16 mouse cellular contexts compared by ENCODE assay signal in the genomic region with DNA sequence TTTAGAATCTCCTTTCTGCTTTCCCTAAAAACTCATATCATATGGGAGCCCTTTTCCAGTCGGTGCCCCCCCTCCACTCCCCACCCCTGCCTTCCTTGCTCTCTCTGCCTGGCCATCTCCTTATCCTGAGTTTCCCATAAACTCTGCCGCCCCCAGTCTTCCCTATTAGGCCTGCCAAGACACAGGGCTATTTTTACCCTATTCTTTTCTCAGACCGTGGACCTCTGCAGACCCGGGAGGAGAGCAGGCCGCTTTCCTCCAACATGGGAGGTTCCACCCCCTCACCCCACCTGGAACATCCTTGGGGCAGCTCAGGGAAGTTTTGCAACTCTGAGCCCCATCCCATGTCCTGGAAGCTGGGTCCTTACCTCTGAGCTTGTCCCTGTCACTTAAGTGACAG. TPM values are rescaled to one million over a fixed set of nuclear protein-coding genes. Genes with fewer than 3 reads are reported as not detected.
DNase-seq lines count a peak whose midpoint lies in the region; ATAC-seq and TF ChIP-seq lines count a peak whose summit lies in the region.
"Had no signal": no experiment of that assay in that cellular context is flagged by ENCODE, and none has a peak within 500 bp of the region (broad histone marks: within the 10 kb centered on the region; RNA-seq: fewer than 3 reads in every experiment).

No protein-coding gene starts in this region.

- H3K4me2 ChIP-seq in kidney, postnatal 0 days (ENCODE audit: low read length), result peak overlapping the region; percentile 70
- peak overlapping the region; percentile 78 for H3K4me2 ChIP-seq in heart, embryonic 12.5 days
- H3K4me2 ChIP-seq in limb, embryonic 15.5 days, result peak overlapping the region; percentile 74
- H3K4me2 ChIP-seq: midbrain, embryonic 15.5 days had no signal

- WGBS in kidney, postnatal 0 days, result 57% methylated on average over 5 of the region's 5 CpGs
- WGBS in kidney, adult 2 months, result 53% methylated on average over 5 of the region's 5 CpGs
- WGBS in heart, embryonic 12.5 days, result 22% methylated on average over 5 of the region's 5 CpGs
- WGBS in limb, embryonic 15.5 days, result 43% methylated on average over 5 of the region's 5 CpGs

- no peak for TF ChIP-seq POLR2A in kidney, adult 2 months (IDR thresholded peaks at IDR 0.05; ENCODE audit: low read depth, low read length)

- no peaks in the 10 kb centered on the region for H3K27me3 ChIP-seq in kidney, postnatal 0 days (ENCODE audit: insufficient read depth, low read length)
- H3K27me3 ChIP-seq in kidney, adult 2 months (replicated peaks; ENCODE audit: control insufficient read depth, insufficient read depth, low read length), result no peaks in the 10 kb centered on the region
- H3K27me3 ChIP-seq in heart, embryonic 12.5 days (replicated peaks), result no peaks in the 10 kb centered on the region
- peaks cover 6% of the 10 kb centered on the region; the same call in 1 of the 2 replicates for H3K27me3 ChIP-seq in limb, embryonic 15.5 days

- no peak overlapping the region for H3K9ac ChIP-seq in kidney, postnatal 0 days (ENCODE audit: low read depth, low read length)
- peak overlapping the region; percentile 94 for H3K9ac ChIP-seq in heart, embryonic 12.5 days
- H3K9ac ChIP-seq in limb, embryonic 15.5 days, result no peak overlapping the region
- H3K9ac ChIP-seq: liver, embryonic 13.5 days; midbrain, embryonic 15.5 days had no signal

- no peak for DNase-seq in kidney, postnatal 0 days (ENCODE audit: low spot score)
- no peak for DNase-seq in kidney, adult 2 months
- peak; percentile 40 for DNase-seq in adipocyte (ENCODE audit: low spot score)
- no peak for DNase-seq in thymus, postnatal 0 days (ENCODE audit: low spot score)
- DNase-seq: adrenal gland, postnatal 36 days; cerebellum, adult 11-12 months; kidney, postnatal 14 days; liver, embryonic 13.5 days; right cerebral cortex, postnatal 25 days; thymus, adult 2 months had no signal

- peaks cover 8% of the 10 kb centered on the region; the same call in 1 of the 2 replicates for H3K4me1 ChIP-seq in kidney, postnatal 0 days (replicated peaks; ENCODE audit: insufficient read depth, low read length)
- no peaks in the 10 kb centered on the region for H3K4me1 ChIP-seq in kidney, adult 2 months (ENCODE audit: control insufficient read depth, insufficient read depth, low read length)
- H3K4me1 ChIP-seq in heart, embryonic 12.5 days (replicated peaks), result peaks cover 73% of the 10 kb centered on the region
- peaks cover 79% of the 10 kb centered on the region for H3K4me1 ChIP-seq in limb, embryonic 15.5 days

- TF ChIP-seq CTCF in kidney, postnatal 0 days (IDR thresholded peaks at IDR 0.05; ENCODE audit: low read depth), result no peak
- no peak for TF ChIP-seq CTCF in kidney, adult 2 months (conservative IDR thresholded peaks at IDR 0.05; ENCODE audit: insufficient read depth, insufficient read length, low read depth, low read length)

- no peaks in the 10 kb centered on the region for H3K36me3 ChIP-seq in kidney, postnatal 0 days (ENCODE audit: insufficient read depth, low read length)
- no peaks in the 10 kb centered on the region for H3K36me3 ChIP-seq in kidney, adult 2 months (ENCODE audit: control insufficient read depth, insufficient read depth, low read length)
- peaks cover 37% of the 10 kb centered on the region for H3K36me3 ChIP-seq in heart, embryonic 12.5 days
- H3K36me3 ChIP-seq in limb, embryonic 15.5 days, result 0 out of 2 replicates have a peak, but pooled peaks cover 9% of the 10 kb centered on the region
- H3K36me3 ChIP-seq: liver, embryonic 13.5 days; midbrain, embryonic 15.5 days had no signal

- no peak overlapping the region for H3K4me3 ChIP-seq in kidney, postnatal 0 days (replicated peaks; ENCODE audit: low read depth, low read length)
- no peak overlapping the region for H3K4me3 ChIP-seq in kidney, adult 2 months (ENCODE audit: insufficient read depth, low read depth, low read length)
- H3K4me3 ChIP-seq in heart, embryonic 12.5 days, result peak overlapping the region; percentile 88
- H3K4me3 ChIP-seq in limb, embryonic 15.5 days, result peak overlapping the region; percentile 82
- H3K4me3 ChIP-seq: left cerebral cortex, adult 2 months; liver, embryonic 13.5 days had no signal

- ATAC-seq in kidney, postnatal 0 days (replicated peaks; ENCODE audit: low FRiP score, low read depth), result no peak
- no peak for ATAC-seq in heart, embryonic 12.5 days (ENCODE audit: insufficient number of reproducible peaks, low FRiP score)
- no peak for ATAC-seq in limb, embryonic 15.5 days (ENCODE audit: insufficient number of reproducible peaks, low FRiP score, low TSS enrichment, low read depth)
- no peak for ATAC-seq in frontal cortex, adult (ENCODE audit: low TSS enrichment)
- ATAC-seq: forebrain, embryonic 14.5 days; midbrain, embryonic 15.5 days had no signal

- H3K27ac ChIP-seq in kidney, postnatal 0 days, result no peak overlapping the region
- no peak overlapping the region for H3K27ac ChIP-seq in kidney, adult 2 months (ENCODE audit: insufficient read depth, low read depth, low read length)
- H3K27ac ChIP-seq in heart, embryonic 12.5 days (ENCODE audit: poor library complexity, severe bottlenecking), result peak overlapping the region; percentile 98
- no peak overlapping the region for H3K27ac ChIP-seq in limb, embryonic 15.5 days
- H3K27ac ChIP-seq: left cerebral cortex, adult 2 months; liver, embryonic 13.5 days; midbrain, embryonic 15.5 days had no signal

- no peaks in the 10 kb centered on the region for H3K9me3 ChIP-seq in kidney, postnatal 0 days (replicated peaks; ENCODE audit: low read length)
- H3K9me3 ChIP-seq in heart, embryonic 12.5 days (replicated peaks), result no peaks in the 10 kb centered on the region
- H3K9me3 ChIP-seq in limb, embryonic 15.5 days, result no peaks in the 10 kb centered on the region
- H3K9me3 ChIP-seq: liver, embryonic 13.5 days; midbrain, embryonic 15.5 days had no signal

RNA-seq across cellular contexts. Expression of a gene that starts 3.3 kb away (rescaled TPM):
- 143 and 156 TPM in 2 replicates for polyA plus RNA-seq in kidney, postnatal 0 days (2015; fragmentation: Nextera tagmentation; extraction: Ambion mirVana)
- 32.1 and 35.0 TPM in 2 replicates for polyA plus RNA-seq in kidney, adult 2 months (2012; rRNA removed)
- polyA plus RNA-seq in heart, embryonic 12.5 days (2016; fragmentation: Nextera tagmentation; extraction: Ambion mirVana), result 342 and 348 TPM in 2 replicates
- polyA plus RNA-seq in limb, embryonic 15.5 days (2015; fragmentation: Nextera tagmentation; extraction: Ambion mirVana), result 368 and 413 TPM in 2 replicates
- 61.0 and 64.2 TPM in 2 replicates for polyA plus RNA-seq in thymus, postnatal 0 days (2015; fragmentation: Nextera tagmentation; extraction: Ambion mirVana)

RNA-seq across cellular contexts. Expression of a gene that starts 28.0 kb away (rescaled TPM):
- polyA plus RNA-seq in kidney, postnatal 0 days (2015; fragmentation: Nextera tagmentation; extraction: Ambion mirVana), result 48.0 and 51.8 TPM in 2 replicates
- polyA plus RNA-seq in kidney, adult 2 months (2012; rRNA removed), result 55.5 and 57.2 TPM in 2 replicates
- 60.0 and 63.2 TPM in 2 replicates for polyA plus RNA-seq in heart, embryonic 12.5 days (2016; fragmentation: Nextera tagmentation; extraction: Ambion mirVana)
- 72.9 and 85.2 TPM in 2 replicates for polyA plus RNA-seq in limb, embryonic 15.5 days (2015; fragmentation: Nextera tagmentation; extraction: Ambion mirVana)
- polyA plus RNA-seq in thymus, postnatal 0 days (2015; fragmentation: Nextera tagmentation; extraction: Ambion mirVana), result 79.7 and 84.2 TPM in 2 replicates

RNA-seq across cellular contexts. Expression of a gene that starts 41.9 kb away (rescaled TPM):
- 33.8 and 35.1 TPM in 2 replicates for polyA plus RNA-seq in kidney, postnatal 0 days (2015; fragmentation: Nextera tagmentation; extraction: Ambion mirVana)
- polyA plus RNA-seq in kidney, adult 2 months (2012; rRNA removed), result 48.4 and 54.0 TPM in 2 replicates
- 70.0 and 71.4 TPM in 2 replicates for polyA plus RNA-seq in heart, embryonic 12.5 days (2016; fragmentation: Nextera tagmentation; extraction: Ambion mirVana)
- polyA plus RNA-seq in limb, embryonic 15.5 days (2015; fragmentation: Nextera tagmentation; extraction: Ambion mirVana), result 39.5 and 43.6 TPM in 2 replicates
- polyA plus RNA-seq in thymus, postnatal 0 days (2015; fragmentation: Nextera tagmentation; extraction: Ambion mirVana), result 17.6 and 19.1 TPM in 2 replicates

Comparison
In these comparisons a context has a peak if more than half of its experiments do, and no peak if none do; other contexts are left out.
1. H3K4me3 ChIP-seq: peak in heart, embryonic 12.5 days (single experiment) and limb, embryonic 15.5 days (single experiment); none in kidney, postnatal 0 days (single experiment) and kidney, adult 2 months (single experiment).
2. Peak in every context shown above with its lines, with median percentiles within 50 percentile points of each other: H3K4me2 ChIP-seq.